Mouse (Mus musculus) spleen, adult 2 months (tissue): ENCODE data around the gene Tmem210. TPM values are rescaled to one million over a fixed set of nuclear protein-coding genes. Genes with fewer than 3 reads are reported as not detected.
"Not testable (repeated sequence)": the region's sequence is repeated elsewhere in the genome, so short reads cannot be mapped to it uniquely, and the experiment has no call there.

Source experiments
- DNase-seq, 2 experiments: peaks; one replicate each; pipeline versions ENCODE4 v3.0.0 to v3.0.0-alpha.2; 2012 to 2021; ENCODE audit warnings: low spot score in 2 of 2, low read depth in 1 of 2
- H3K27ac ChIP-seq: fragments of 200-500 bp; 2 replicates; pipeline ENCODE4 v1.5.1; 2012; ENCODE audit warnings: low read length, inconsistent platforms; ENCODE audit not compliant: insufficient read depth
- H3K27me3 ChIP-seq: fragments of 200-500 bp; 2 replicates; pipeline ENCODE4 v1.6.1; 2012; ENCODE audit warnings: mild to moderate bottlenecking, moderate library complexity, low read length, inconsistent platforms; ENCODE audit not compliant: control insufficient read depth, insufficient read depth
- H3K36me3 ChIP-seq: fragments of 200-500 bp; 2 replicates; pipeline ENCODE4 v1.6.1; 2012; ENCODE audit warnings: mild to moderate bottlenecking, low read length, inconsistent platforms; ENCODE audit not compliant: control insufficient read depth, insufficient read depth
- H3K4me1 ChIP-seq: fragments of 200-500 bp; 2 replicates; pipeline ENCODE4 v1.6.1; 2011; ENCODE audit warnings: inconsistent platforms; ENCODE audit not compliant: control insufficient read depth, insufficient read depth, insufficient read length
- H3K4me3 ChIP-seq: fragments of 200-500 bp; 2 replicates; pipeline ENCODE4 v1.5.1; 2011; ENCODE audit warnings: mild to moderate bottlenecking, inconsistent platforms; ENCODE audit not compliant: insufficient read depth, insufficient read length; ENCODE audit errors: extremely low read depth
- CTCF ChIP-seq: fragments of 200-500 bp; IDR thresholded peaks from 2 replicates; pipeline ENCODE4 v1.5.1; 2011; ENCODE audit warnings: mild to moderate bottlenecking, inconsistent platforms; ENCODE audit not compliant: insufficient read depth, insufficient read length, insufficient replicate concordance; ENCODE audit errors: extremely low read depth
- POLR2A ChIP-seq: fragments of 200-500 bp; IDR thresholded peaks from 2 replicates; pipeline ENCODE4 v1.6.1; 2011; ENCODE audit warnings: low read depth, low read length, inconsistent platforms
- WGBS: fragments of 180-500 bp; shearing (Covaris S2); methylation state at CpG from one replicate; pipeline ENCODE4 v1.1.7; 2018; 5-methylcytosine and 5-hydroxymethylcytosine counted together
- polyA plus RNA-seq: library from polyadenylated mRNA; depleted of rRNA; stranded (reverse); fragments of >200 nt; gene quantifications from 2 replicates; pipeline ENCODE4 v1.2.3, GENCODE M21; 2012

The Tmem210 gene
- polyA plus RNA-seq, 1 experiment = not detected

DNA sequence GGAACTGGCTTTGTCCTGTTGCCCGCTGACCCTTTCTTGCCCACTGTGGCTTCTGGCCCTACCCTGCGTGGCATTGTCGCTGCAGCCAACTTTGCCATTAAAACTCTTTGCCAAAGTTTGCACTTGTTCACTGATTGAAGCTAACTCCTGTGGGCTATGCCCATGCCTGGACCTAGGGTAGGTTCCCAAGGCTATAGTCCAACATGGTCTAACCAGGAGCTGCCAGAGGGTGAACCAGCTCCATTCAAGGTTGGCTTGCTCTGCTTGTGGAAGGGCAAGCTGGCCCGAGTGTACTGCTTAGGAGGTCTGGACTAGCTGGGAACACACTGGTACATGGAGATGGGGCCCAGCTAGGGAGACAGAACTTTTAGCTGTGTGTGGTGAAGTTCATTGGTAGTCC is 43.8 kb upstream of the Tmem210 start:
- no peak for DNase-seq
- Histone ChIP-seq H3K4me3 (no peak overlapping the region), H3K36me3 (peaks cover 14% of the 10 kb centered on the region), H3K4me1 (peaks cover 9% of the 10 kb centered on the region), H3K27me3 (peaks cover 11% of the 10 kb centered on the region), H3K27ac (no peak overlapping the region)
- TF ChIP-seq POLR2A (no peak), CTCF (no peak)
- 83% methylated on average over 4 of the region's 4 CpGs for WGBS

DNA sequence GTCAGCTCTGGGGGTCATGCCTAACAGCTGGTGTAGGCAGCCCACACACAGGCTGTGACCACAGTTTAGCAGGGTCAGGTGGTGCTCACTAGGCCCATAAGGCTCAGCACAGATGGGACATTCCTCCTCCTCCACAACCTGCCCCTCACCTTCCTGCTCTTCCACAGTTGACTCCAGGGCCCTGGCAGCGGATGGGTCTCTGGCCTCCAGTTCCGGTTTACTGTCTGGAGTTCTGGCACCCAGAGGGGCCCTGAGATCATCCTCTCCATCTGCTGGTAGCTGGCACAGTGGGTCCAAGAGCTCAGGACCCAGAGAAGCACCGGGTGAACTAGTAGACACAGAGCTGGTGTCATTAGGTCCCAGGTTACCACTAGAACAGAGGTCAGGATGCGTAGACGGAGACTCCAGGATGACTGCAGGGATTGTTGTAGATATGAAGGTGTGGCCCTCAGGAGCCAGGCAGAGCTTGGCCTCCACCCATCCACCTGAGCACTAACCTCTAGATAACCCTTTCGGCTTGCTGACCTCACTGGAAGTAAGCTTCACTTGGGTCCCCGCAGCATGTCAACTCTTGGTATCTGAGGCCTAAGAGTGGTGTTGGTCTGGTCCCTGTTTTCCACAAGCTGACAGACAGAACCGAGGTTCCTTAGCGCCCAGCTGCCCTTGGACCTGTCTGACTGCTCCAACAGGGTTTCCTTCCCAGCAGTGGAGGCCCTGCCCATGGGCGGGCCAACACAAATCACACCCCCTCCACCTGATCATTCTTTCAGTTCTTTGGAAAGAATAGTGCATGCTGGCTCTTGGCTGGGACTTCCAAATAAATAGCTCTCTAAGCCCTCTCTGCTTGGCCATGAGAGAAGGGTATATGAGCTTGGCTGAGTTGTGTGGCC is 41.5 kb upstream of the Tmem210 start, which contains the start of gene AL732309.1:
Gene AL732309.1 (minus strand): TSS at position 681 of the 890 bp plus-strand sequence.
- no peak within 1 kb of the TSS for H3K4me3 ChIP-seq
- WGBS = 90% methylated on average over 10 of the region's 10 CpGs
- TF ChIP-seq POLR2A = no peak
- TF ChIP-seq CTCF = no peak
- H3K27me3 ChIP-seq = peaks cover 9% of the 10 kb centered on the region
- H3K36me3 ChIP-seq = peaks cover 25% of the 10 kb centered on the region
- no peak within 1 kb of the TSS for H3K27ac ChIP-seq
- peaks cover 4% of the 10 kb centered on the region for H3K4me1 ChIP-seq
- no peak for DNase-seq

DNA sequence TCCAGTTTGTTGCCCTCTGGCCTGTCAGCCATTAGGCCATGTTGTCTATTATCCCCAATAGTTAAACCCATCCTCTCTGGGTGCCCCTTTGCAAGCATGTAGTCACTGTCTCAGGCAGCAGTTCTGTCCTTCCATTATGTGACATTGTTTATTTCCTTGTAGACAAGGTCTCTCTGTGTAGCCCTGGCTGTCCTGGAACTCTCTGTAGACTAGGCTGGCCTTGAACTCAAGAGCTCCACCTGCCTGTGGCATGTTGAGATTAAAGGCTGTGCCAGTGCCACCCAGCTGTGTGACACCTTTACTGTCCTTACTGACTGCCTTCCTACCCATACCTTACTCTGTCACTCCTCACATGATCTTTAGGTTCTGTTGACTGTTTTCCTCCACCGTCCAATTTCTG is 35.6 kb upstream of the Tmem210 start:
- Histone ChIP-seq H3K36me3 (peaks cover 29% of the 10 kb centered on the region), H3K27ac (no peak overlapping the region), H3K4me3 (no peak overlapping the region), H3K4me1 (peaks cover 9% of the 10 kb centered on the region), H3K27me3 (no peaks in the 10 kb centered on the region)
- 92% methylated on average over 1 of the region's 1 CpGs for WGBS
- TF ChIP-seq POLR2A = no peak
- peak; percentile 8; the same call in 1 of the 2 replicates for TF ChIP-seq CTCF
- peak in 1 of 2 experiments; percentile 31 for DNase-seq

DNA sequence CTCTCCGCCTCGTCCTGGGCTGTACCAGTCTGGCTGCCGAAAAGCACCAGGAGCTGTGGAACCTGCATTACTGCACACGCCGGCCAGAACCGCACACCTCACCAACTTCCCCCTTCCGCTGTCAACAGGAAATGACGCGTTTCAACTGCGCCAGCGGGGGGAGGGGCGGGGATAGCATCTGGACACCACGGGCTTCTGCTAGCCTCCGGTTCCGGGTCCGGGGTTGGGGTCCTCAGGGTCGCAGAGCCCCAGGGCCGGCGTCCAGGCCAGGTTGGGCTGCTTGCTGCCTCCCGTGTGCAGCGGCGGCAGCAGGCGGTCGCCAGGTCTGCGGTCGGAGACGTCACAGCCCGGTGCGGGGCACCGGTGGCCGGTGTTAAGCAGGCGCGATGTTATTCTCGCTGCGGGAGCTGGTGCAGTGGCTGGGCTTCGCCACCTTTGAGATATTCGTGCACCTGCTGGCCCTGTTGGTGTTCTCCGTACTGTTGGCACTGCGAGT is 32.6 kb upstream of the Tmem210 start, which contains the start of gene Tmem203:
Gene Tmem203 (plus strand): TSS at position 156 of the 496 bp plus-strand sequence.
- H3K4me1 ChIP-seq = peaks cover 9% of the 10 kb centered on the region
- peaks cover 8% of the 10 kb centered on the region for H3K36me3 ChIP-seq
- peak within 1 kb of the TSS; percentile 86 for H3K27ac ChIP-seq
- H3K27me3 ChIP-seq = no peaks in the 10 kb centered on the region
- TF ChIP-seq POLR2A = peak; percentile 40; the same call in 1 of the 2 replicates
- TF ChIP-seq CTCF = no peak
- peak within 1 kb of the TSS; percentile 98 for H3K4me3 ChIP-seq
- 1% methylated on average over 39 of the region's 39 CpGs for WGBS
- peak; percentile 82 to 84 for DNase-seq

DNA sequence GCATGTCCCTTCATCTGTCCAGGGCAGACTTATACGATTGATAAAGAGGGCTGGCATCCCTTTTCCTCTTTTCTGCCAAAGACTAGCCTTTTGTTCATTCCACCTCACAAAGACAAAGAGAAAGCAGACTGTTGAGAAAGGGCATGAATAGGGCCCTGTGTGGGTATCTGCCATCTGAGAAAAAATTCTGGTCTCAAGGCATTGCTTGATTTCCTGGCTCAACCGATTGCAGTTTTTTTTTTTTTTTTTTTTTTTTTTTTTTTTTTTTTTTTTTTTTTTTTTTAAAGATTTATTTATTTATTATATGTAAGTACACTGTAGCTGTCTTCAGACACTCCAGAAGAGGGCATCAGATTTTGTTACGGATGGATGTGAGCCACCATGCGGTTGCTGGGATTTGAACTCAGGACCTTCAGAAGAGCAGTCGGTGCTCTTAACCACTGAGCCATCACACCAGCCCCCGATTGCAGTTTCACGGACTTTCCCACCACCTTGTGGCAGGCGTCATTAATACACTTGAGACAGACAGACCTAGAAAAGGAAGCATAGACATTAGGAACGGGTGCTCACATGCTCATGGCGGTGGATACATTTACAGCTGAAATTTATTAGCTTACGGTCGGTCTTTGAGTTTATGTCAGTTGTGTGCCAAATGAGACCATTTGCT is 31.4 kb upstream of the Tmem210 start:
- not testable (repeated sequence) for H3K36me3 ChIP-seq, H3K27ac ChIP-seq, H3K4me1 ChIP-seq, H3K27me3 ChIP-seq
- WGBS = 27% methylated on average over 12 of the region's 12 CpGs
- peak; percentile 2; the same call in 1 of the 2 replicates for TF ChIP-seq CTCF
- peak; percentile 55 to 67 for DNase-seq
- H3K4me3 ChIP-seq = 0 out of 2 replicates have a peak overlapping the region, but pooled peaks have one; percentile 98

DNA sequence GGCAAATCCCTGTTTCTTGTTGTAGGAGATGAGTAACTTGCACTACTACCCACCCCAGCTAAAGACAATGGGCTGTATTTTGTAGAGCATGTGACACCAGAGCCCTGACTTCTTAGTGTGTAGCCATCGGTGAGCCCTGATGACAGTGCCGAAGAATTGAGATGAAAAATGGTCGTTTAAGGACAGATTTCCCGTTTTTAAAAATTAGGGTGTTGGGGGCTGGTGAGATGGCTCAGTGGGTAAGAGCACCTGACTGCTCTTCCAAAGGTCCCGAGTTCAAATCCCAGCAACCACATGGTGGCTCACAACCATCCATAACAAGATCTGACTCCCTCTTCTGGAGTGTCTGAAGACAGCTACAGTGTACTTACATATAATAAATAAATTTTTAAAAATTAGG is 30.7 kb upstream of the Tmem210 start:
- WGBS = 82% methylated on average over 5 of the region's 5 CpGs
- H3K4me3 ChIP-seq, H3K4me1 ChIP-seq, H3K27me3 ChIP-seq, DNase-seq, H3K36me3 ChIP-seq, H3K27ac ChIP-seq: not testable (repeated sequence)

DNA sequence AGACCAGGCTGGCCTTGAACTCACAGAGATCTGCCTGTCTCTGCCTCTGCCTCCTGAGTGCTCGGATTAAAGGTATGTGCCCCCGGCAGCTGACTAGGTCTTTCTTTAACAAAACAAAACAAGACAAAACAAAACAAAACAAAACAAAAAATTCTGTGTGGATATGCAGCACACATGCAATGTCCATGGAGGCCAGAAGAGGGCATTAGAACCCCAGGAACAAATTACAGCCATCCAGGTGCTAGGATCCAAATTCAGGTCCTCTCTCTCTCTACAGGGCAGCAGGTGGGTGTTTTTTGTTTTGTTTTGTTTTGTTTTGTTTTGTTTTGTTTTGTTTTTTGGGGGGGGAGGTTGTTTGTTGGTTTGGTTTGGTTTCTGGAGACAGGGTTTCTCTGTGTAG is 29.1 kb upstream of the Tmem210 start:
- Histone ChIP-seq H3K4me1 (peaks cover 18% of the 10 kb centered on the region), H3K36me3 (no peaks in the 10 kb centered on the region), H3K27ac (no peak overlapping the region), H3K27me3 (no peaks in the 10 kb centered on the region), H3K4me3 (no peak overlapping the region)
- 82% methylated on average over 2 of the region's 2 CpGs for WGBS
- no peak for DNase-seq
- TF ChIP-seq CTCF (peak; percentile 22; the same call in 1 of the 2 replicates), POLR2A (no peak)
